Mouse (Mus musculus) embryonic facial prominence, embryonic 15.5 days (tissue): ENCODE measurements around the gene Clcc1. TPM values are rescaled to one million over a fixed set of nuclear protein-coding genes. Genes with fewer than 3 reads are reported as not detected.
"Not testable (repeated sequence)": the region's sequence is repeated elsewhere in the genome, so short reads cannot be mapped to it uniquely, and the experiment has no call there.

Source experiments
- ATAC-seq: fragments of 200-750 bp; cut with Nextera tagmentation; 2 replicates; pipeline ENCODE4 v1.8.0; 2017; ENCODE audit warnings: low read depth, moderate TSS enrichment; ENCODE audit not compliant: insufficient number of reproducible peaks, low FRiP score, low TSS enrichment
- H3K27ac ChIP-seq: fragments of 300-500 bp; sonication (generic); replicated peaks from 2 replicates; pipeline ENCODE4 v1.5.1; 2015; ENCODE audit warnings: mild to moderate bottlenecking, inconsistent platforms
- H3K27me3 ChIP-seq: fragments of 300-500 bp; sonication (generic); 2 replicates; pipeline ENCODE4 v1.6.1; 2015; ENCODE audit warnings: inconsistent platforms
- H3K36me3 ChIP-seq: fragments of 300-500 bp; sonication (generic); 2 replicates; pipeline ENCODE4 v1.6.1; 2015; ENCODE audit warnings: mild to moderate bottlenecking, inconsistent platforms
- H3K4me1 ChIP-seq: fragments of 300-500 bp; sonication (generic); 2 replicates; pipeline ENCODE4 v1.6.1; 2015; ENCODE audit warnings: inconsistent platforms
- H3K4me2 ChIP-seq: fragments of 300-500 bp; sonication (generic); replicated peaks from 2 replicates; pipeline ENCODE4 v1.6.1; 2015; ENCODE audit warnings: mild to moderate bottlenecking, inconsistent platforms
- H3K4me3 ChIP-seq: fragments of 300-500 bp; sonication (generic); replicated peaks from 2 replicates; pipeline ENCODE4 v1.5.1; 2015; ENCODE audit warnings: mild to moderate bottlenecking, inconsistent platforms
- H3K9ac ChIP-seq: fragments of 300-500 bp; sonication (generic); 2 replicates; pipeline ENCODE4 v1.6.1; 2015; ENCODE audit warnings: inconsistent platforms
- H3K9me3 ChIP-seq: fragments of 300-500 bp; sonication (generic); replicated peaks from 2 replicates; pipeline ENCODE4 v1.6.1; 2016; ENCODE audit warnings: inconsistent platforms
- WGBS: fragments of 180-500 bp; shearing (Covaris S2); methylation state at CpG from one replicate; pipeline ENCODE4 v1.1.7; 2015; 5-methylcytosine and 5-hydroxymethylcytosine counted together
- polyA plus RNA-seq: library from polyadenylated mRNA; unstranded; fragments of >200 nt; fragmentation: Nextera tagmentation; extraction: Ambion mirVana; gene quantifications from 2 replicates; pipeline ENCODE4 v1.2.1, GENCODE M21; 2015

The Clcc1 gene
- polyA plus RNA-seq, 1 experiment from 2014 or later, result 86.3 TPM

DNA sequence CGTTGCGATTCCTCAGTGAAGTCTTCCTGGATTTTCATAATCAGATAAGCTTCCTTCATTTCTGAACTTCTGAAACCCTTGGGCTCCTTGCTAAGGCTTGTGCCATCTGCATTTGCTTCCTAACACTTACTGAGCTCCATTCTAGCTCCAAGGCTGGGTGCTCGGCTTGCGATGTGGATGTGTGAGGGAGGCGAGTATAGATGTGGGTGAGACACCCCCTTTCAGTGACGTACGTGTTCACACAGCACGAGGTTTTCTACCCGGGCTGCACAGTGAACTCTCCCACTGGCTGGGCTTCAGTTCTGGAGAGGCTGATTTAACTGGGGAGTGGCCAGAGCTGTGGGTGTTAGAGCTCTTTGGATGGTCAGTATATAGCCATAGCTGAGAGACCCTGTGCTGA, 4.9 kb downstream of the Clcc1 start:
- peaks cover 25% of the 10 kb centered on the region for H3K36me3 ChIP-seq
- WGBS, result 94% methylated on average over 9 of the region's 9 CpGs

DNA sequence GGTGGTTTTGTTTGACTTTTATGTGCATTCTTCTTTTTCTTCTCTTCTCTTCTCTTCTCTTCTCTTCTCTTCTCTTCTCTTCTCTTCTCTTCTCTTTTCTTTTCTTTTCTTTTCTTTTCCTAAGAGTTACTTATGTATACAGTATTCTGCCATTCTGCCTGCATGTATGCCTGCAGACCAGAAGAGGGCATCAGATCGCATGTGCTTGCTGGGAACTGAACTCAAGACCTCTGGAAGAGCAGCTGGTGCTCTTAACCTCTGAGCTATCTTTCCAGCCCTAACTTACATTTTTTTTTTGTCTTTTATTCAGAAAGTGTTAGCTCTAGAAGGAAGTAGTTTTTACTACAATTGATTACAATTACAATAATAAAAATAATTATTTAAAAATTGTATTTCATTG, 7.2 kb downstream of the Clcc1 start:
- WGBS, result 82% methylated on average over 1 of the region's 1 CpGs
- Histone ChIP-seq H3K4me2 (no peak overlapping the region), H3K4me1 (no peaks in the 10 kb centered on the region), H3K36me3 (peaks cover 41% of the 10 kb centered on the region), H3K9me3 (no peaks in the 10 kb centered on the region), H3K9ac (no peak overlapping the region), H3K27me3 (no peaks in the 10 kb centered on the region), H3K4me3 (no peak overlapping the region), H3K27ac (no peak overlapping the region)
- no peak for ATAC-seq

More for the DNA sequence above, 4.9 kb downstream of the Clcc1 start:
- no peak for ATAC-seq
- Histone ChIP-seq H3K27ac (no peak overlapping the region), H3K27me3 (no peaks in the 10 kb centered on the region), H3K9me3 (no peaks in the 10 kb centered on the region), H3K9ac (no peak overlapping the region), H3K4me2 (no peak overlapping the region), H3K4me1 (peaks cover 9% of the 10 kb centered on the region), H3K4me3 (no peak overlapping the region)

GRCm38 (mm10) chr3:108676616-108677015, 22.9 kb downstream of the Clcc1 start:
- peaks cover 88% of the 10 kb centered on the region for H3K36me3 ChIP-seq

GRCm38 (mm10) chr3:108681004-108681403, 27.3 kb downstream of the Clcc1 start:
- Histone ChIP-seq H3K27me3 (no peaks in the 10 kb centered on the region), H3K27ac (no peak overlapping the region), H3K9ac (no peak overlapping the region), H3K4me2 (no peak overlapping the region), H3K36me3 (peaks cover 84% of the 10 kb centered on the region), H3K9me3 (no peaks in the 10 kb centered on the region), H3K4me3 (no peak overlapping the region), H3K4me1 (no peaks in the 10 kb centered on the region)
- no peak for ATAC-seq
- WGBS, result 79% methylated on average over 4 of the region's 4 CpGs

More at GRCm38 (mm10) chr3:108676616-108677015, 22.9 kb downstream of the Clcc1 start:
- Histone ChIP-seq H3K27me3 (no peaks in the 10 kb centered on the region), H3K4me1 (no peaks in the 10 kb centered on the region), H3K27ac (no peak overlapping the region), H3K9ac (no peak overlapping the region), H3K4me3 (no peak overlapping the region), H3K9me3 (no peaks in the 10 kb centered on the region), H3K4me2 (no peak overlapping the region)
- no peak for ATAC-seq
- WGBS, result 78% methylated on average over 4 of the region's 4 CpGs

- 91% methylated on average over 5 of the region's 5 CpGs for WGBS
- not testable (repeated sequence) for H3K9ac ChIP-seq, H3K4me3 ChIP-seq, H3K27ac ChIP-seq, H3K4me2 ChIP-seq, H3K4me1 ChIP-seq, H3K9me3 ChIP-seq, ATAC-seq, H3K27me3 ChIP-seq
- peaks cover 73% of the 10 kb centered on the region for H3K36me3 ChIP-seq
These were observed 29.9 kb downstream of the Clcc1 start for GRCm38 (mm10) chr3:108683597-108683996.

DNA sequence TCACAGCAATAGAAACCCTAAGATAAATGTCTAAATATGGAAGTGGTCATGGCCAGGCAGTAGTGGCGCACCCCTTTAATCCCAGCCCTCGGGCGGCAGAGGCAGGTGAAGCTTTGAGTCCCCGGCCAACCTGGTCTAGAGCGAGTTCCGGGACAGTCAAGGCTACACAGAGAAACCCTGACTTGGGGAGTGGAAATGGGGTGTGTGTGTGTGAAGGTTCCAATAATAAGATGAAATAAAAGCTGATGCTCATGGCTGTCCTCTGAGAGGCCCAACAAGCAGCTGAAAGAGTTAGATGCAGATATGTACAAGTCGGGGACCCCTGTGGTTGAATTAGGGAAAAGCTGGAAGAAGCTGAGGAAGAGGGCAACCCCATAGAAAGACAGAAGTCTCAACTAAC, 32.0 kb downstream of the Clcc1 start:
- Histone ChIP-seq H3K27me3 (no peaks in the 10 kb centered on the region), H3K9ac (no peak overlapping the region), H3K4me1 (peaks cover 18% of the 10 kb centered on the region), H3K4me2 (no peak overlapping the region), H3K9me3 (no peaks in the 10 kb centered on the region), H3K4me3 (no peak overlapping the region), H3K36me3 (peaks cover 56% of the 10 kb centered on the region), H3K27ac (no peak overlapping the region)
- WGBS, result 95% methylated on average over 7 of the region's 7 CpGs
- no peak for ATAC-seq

DNA sequence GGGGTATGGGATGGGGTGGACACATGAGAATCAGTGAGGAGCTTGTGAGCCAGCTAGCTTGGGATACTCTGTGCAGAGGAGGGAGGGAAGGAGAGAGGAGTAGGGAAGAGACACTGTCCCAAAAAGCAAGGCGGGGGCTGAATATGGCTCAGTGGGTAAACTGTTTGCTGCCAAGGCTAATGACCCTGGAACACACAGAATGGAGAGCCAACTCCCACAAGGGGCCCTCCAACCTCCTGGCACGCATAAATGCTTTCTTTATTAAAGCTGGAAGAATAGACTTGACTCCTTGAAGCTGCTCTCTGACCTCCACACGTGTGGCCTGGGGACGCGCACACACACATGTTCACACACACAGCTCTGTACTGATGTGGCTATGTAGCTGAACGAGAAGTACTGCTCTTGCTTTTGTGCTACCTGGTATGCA, 35.3 kb downstream of the Clcc1 start:
- Histone ChIP-seq H3K4me2 (no peak overlapping the region; the same call in 1 of the 2 replicates), H3K9me3 (no peaks in the 10 kb centered on the region), H3K27ac (peak overlapping the region; percentile 88), H3K4me3 (no peak overlapping the region), H3K9ac (no peak overlapping the region), H3K27me3 (no peaks in the 10 kb centered on the region), H3K36me3 (peaks cover 39% of the 10 kb centered on the region), H3K4me1 (peaks cover 21% of the 10 kb centered on the region)
- 45% methylated on average over 6 of the region's 6 CpGs for WGBS
- ATAC-seq, result peak; percentile 56

GRCm38 (mm10) chr3:108689446-108689845, 35.7 kb downstream of the Clcc1 start:
- Histone ChIP-seq H3K27ac (peak overlapping the region; percentile 88), H3K27me3 (no peaks in the 10 kb centered on the region), H3K4me3 (no peak overlapping the region), H3K4me1 (peaks cover 21% of the 10 kb centered on the region), H3K36me3 (peaks cover 39% of the 10 kb centered on the region), H3K9me3 (no peaks in the 10 kb centered on the region), H3K9ac (no peak overlapping the region), H3K4me2 (no peak overlapping the region; the same call in 1 of the 2 replicates)
- ATAC-seq, result peak; percentile 58
- 31% methylated on average over 8 of the region's 8 CpGs for WGBS

DNA sequence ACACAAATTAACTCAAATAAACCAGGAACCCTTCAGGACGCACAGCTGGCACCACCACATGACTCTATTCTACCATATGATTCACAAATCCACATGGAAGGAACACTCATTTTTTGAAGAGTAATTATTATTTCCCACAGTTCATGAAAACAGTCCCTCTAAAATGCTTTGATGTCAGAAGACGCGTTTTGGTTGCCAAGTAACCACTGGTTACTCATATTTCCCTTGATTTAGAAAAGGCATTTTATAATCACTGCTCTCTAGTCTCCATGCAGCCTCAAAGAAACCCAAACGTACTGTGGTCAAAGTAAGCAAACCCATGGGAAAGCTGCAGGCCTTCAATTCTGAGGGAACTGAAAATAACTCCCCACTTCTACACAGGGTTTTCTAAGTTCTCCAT, 36.3 kb downstream of the Clcc1 start:
- H3K27me3 ChIP-seq, result no peaks in the 10 kb centered on the region
- peak overlapping the region; percentile 88 for H3K27ac ChIP-seq
- H3K36me3 ChIP-seq, result peaks cover 42% of the 10 kb centered on the region
- H3K9ac ChIP-seq, result no peak overlapping the region
- ATAC-seq, result peak; percentile 75; the same call in 1 of the 2 replicates
- H3K4me1 ChIP-seq, result peaks cover 21% of the 10 kb centered on the region
- 19% methylated on average over 4 of the region's 4 CpGs for WGBS
- no peaks in the 10 kb centered on the region for H3K9me3 ChIP-seq
- no peak overlapping the region for H3K4me3 ChIP-seq
- H3K4me2 ChIP-seq, result no peak overlapping the region

GRCm38 (mm10) chr3:108694321-108694720, 40.6 kb downstream of the Clcc1 start:
- no peak for ATAC-seq
- peaks cover 10% of the 10 kb centered on the region for H3K4me1 ChIP-seq
- no peak overlapping the region for H3K27ac ChIP-seq
- no peaks in the 10 kb centered on the region for H3K27me3 ChIP-seq
- H3K9me3 ChIP-seq, result no peaks in the 10 kb centered on the region
- 63% methylated on average over 9 of the region's 9 CpGs for WGBS
- H3K36me3 ChIP-seq, result peaks cover 55% of the 10 kb centered on the region
- no peak overlapping the region for H3K4me2 ChIP-seq
- no peak overlapping the region for H3K9ac ChIP-seq
- no peak overlapping the region for H3K4me3 ChIP-seq

DNA sequence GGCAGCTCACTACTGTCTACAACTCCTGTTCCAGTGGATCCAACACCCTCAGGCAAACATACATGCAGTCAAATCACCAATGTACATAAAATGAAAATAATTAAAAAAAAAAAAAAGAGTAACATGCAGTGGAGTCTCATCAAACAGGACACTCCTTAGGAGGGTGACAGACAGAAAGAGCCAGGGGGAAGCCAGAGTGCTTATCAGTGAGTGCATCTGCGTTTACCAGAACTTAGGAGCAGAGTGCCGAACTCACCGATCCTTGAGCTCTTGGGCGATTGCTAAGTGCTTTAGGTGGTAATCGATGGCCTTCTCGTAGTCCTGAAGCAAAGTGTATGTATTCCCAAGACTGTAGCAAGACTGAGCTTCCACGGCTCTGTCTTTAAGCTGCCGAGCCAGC, 44.9 kb downstream of the Clcc1 start:
- no peaks in the 10 kb centered on the region for H3K27me3 ChIP-seq
- no peak overlapping the region for H3K9ac ChIP-seq
- H3K4me3 ChIP-seq, result no peak overlapping the region
- H3K9me3 ChIP-seq, result no peaks in the 10 kb centered on the region
- 90% methylated on average over 8 of the region's 8 CpGs for WGBS
- ATAC-seq, result no peak
- no peaks in the 10 kb centered on the region for H3K4me1 ChIP-seq
- H3K4me2 ChIP-seq, result no peak overlapping the region
- no peak overlapping the region for H3K27ac ChIP-seq
- H3K36me3 ChIP-seq, result peaks cover 80% of the 10 kb centered on the region

GRCm38 (mm10) chr3:108699786-108700185, 46.1 kb downstream of the Clcc1 start:
- H3K4me2 ChIP-seq, result no peak overlapping the region
- 88% methylated on average over 4 of the region's 4 CpGs for WGBS
- H3K4me1 ChIP-seq, result no peaks in the 10 kb centered on the region
- no peaks in the 10 kb centered on the region for H3K27me3 ChIP-seq
- no peak overlapping the region for H3K9ac ChIP-seq
- no peaks in the 10 kb centered on the region for H3K9me3 ChIP-seq
- no peak overlapping the region for H3K27ac ChIP-seq
- no peak overlapping the region for H3K4me3 ChIP-seq
- no peak for ATAC-seq
- H3K36me3 ChIP-seq, result peaks cover 71% of the 10 kb centered on the region
